In genomic region chr2:57793519-57794296, GRCm38 (mm10) we compare ENCODE assay signal across 16 mouse cellular contexts.
"Had no signal": no experiment of that assay in that cellular context is flagged by ENCODE, and none has a peak within 500 bp of the region (broad histone marks: within the 10 kb centered on the region; RNA-seq: fewer than 3 reads in every experiment).

No protein-coding gene starts in this region.

- H3K4me3 ChIP-seq: limb, embryonic 12.5 days; liver, embryonic 13.5 days; lung, embryonic 15.5 days; neural tube, embryonic 13.5 days had no signal

- DNase-seq: kidney, adult 8-10 months; kidney, postnatal 25 days; layer of hippocampus, adult 9-11 months; layer of hippocampus, postnatal 36 days; liver; liver, embryonic 13.5 days; liver, postnatal 0 days; lung, postnatal 14 days; retina, postnatal 1 day; right cerebral cortex, postnatal 4 days; spleen, adult 18-20 months; thymus, adult 18-20 months; thymus, postnatal 14 days had no signal

- H3K27ac ChIP-seq: limb, embryonic 12.5 days; liver, embryonic 13.5 days; lung, embryonic 15.5 days; neural tube, embryonic 13.5 days had no signal

- H3K36me3 ChIP-seq: limb, embryonic 12.5 days; liver, embryonic 13.5 days; lung, embryonic 15.5 days; neural tube, embryonic 13.5 days had no signal

- H3K9me3 ChIP-seq: limb, embryonic 12.5 days; liver, embryonic 13.5 days; lung, embryonic 15.5 days; neural tube, embryonic 13.5 days had no signal

- H3K9ac ChIP-seq: limb, embryonic 12.5 days; liver, embryonic 13.5 days; liver, postnatal 0 days; lung, embryonic 15.5 days; neural tube, embryonic 13.5 days had no signal

- H3K4me1 ChIP-seq: limb, embryonic 12.5 days; liver, embryonic 13.5 days; lung, embryonic 15.5 days; neural tube, embryonic 13.5 days had no signal

- H3K27me3 ChIP-seq: limb, embryonic 12.5 days; liver, embryonic 13.5 days; lung, embryonic 15.5 days; neural tube, embryonic 13.5 days had no signal

- ATAC-seq: liver, postnatal 0 days had no signal

- H3K4me2 ChIP-seq: limb, embryonic 12.5 days; liver, embryonic 13.5 days; lung, embryonic 15.5 days; neural tube, embryonic 13.5 days had no signal
